Mouse (Mus musculus) cerebellum, adult 2 months (tissue): ENCODE measurements around the gene Fbxl5. TPM values are rescaled to one million over a fixed set of nuclear protein-coding genes. Genes with fewer than 3 reads are reported as not detected.

Experiments used
- DNase-seq, 2 experiments: peaks; one replicate each; pipeline ENCODE4 v3.0.0; 2021
- H3K27ac ChIP-seq: fragments of 200-500 bp; 2 replicates; pipeline ENCODE4 v1.5.1; 2012; ENCODE audit warnings: low read length, control low read depth, inconsistent platforms; ENCODE audit not compliant: insufficient read depth
- H3K27me3 ChIP-seq: fragments of 200-500 bp; 2 replicates; pipeline ENCODE4 v1.6.1; 2012; ENCODE audit warnings: inconsistent platforms, mild to moderate bottlenecking, low read length, moderate library complexity; ENCODE audit not compliant: control insufficient read depth, insufficient read depth
- H3K4me1 ChIP-seq: fragments of 200-500 bp; 2 replicates; pipeline ENCODE4 v1.6.1; 2011; ENCODE audit warnings: low read length; ENCODE audit not compliant: control insufficient read depth, insufficient read depth
- H3K4me3 ChIP-seq: fragments of 200-500 bp; replicated peaks from 2 replicates; pipeline ENCODE3; 2011; ENCODE audit warnings: mild to moderate bottlenecking, low read depth, low read length, control low read depth; ENCODE audit not compliant: insufficient read depth
- CTCF ChIP-seq: fragments of 200-500 bp; IDR thresholded peaks from 2 replicates; pipeline ENCODE4 v1.5.1; 2011; ENCODE audit warnings: low read depth, mild to moderate bottlenecking, control low read depth, low read length, moderate library complexity, borderline replicate concordance; ENCODE audit not compliant: insufficient read depth
- POLR2A ChIP-seq: fragments of 200-500 bp; IDR thresholded peaks from 2 replicates; pipeline ENCODE4 v1.6.1; 2011; ENCODE audit warnings: low read length, control low read depth, borderline replicate concordance; ENCODE audit not compliant: insufficient read depth
- WGBS: fragments of 180-500 bp; shearing (Covaris S2); methylation state at CpG from one replicate; pipeline ENCODE4 v1.1.7; 2018; 5-methylcytosine and 5-hydroxymethylcytosine counted together
- polyA plus RNA-seq: library from polyadenylated mRNA; depleted of rRNA; stranded (reverse); fragments of >200 nt; gene quantifications from 2 replicates; pipeline ENCODE4 v1.2.3, GENCODE M21; 2012

Fbxl5 gene
- polyA plus RNA-seq, 1 experiment, result 74.3 TPM

- H3K4me1 ChIP-seq, result no peaks in the 10 kb centered on the region
- TF ChIP-seq POLR2A (0 out of 2 replicates have a peak, but pooled peaks have one; percentile 16), CTCF (no peak)
- WGBS, result 6% methylated on average over 48 of the region's 48 CpGs
These were observed 13.4 kb downstream of the Fbxl5 start for GRCm38 (mm10) chr5:43807744-43808696.

GRCm38 (mm10) chr5:43806914-43807313 lies 14.5 kb downstream of the Fbxl5 start:
- no peak for TF ChIP-seq POLR2A
- no peak for TF ChIP-seq CTCF
- H3K27ac ChIP-seq, result no peak overlapping the region
- 73% methylated on average over 4 of the region's 4 CpGs for WGBS

More at GRCm38 (mm10) chr5:43807744-43808696, 13.4 kb downstream of the Fbxl5 start:
- H3K27me3 ChIP-seq, result no peaks in the 10 kb centered on the region
- no peak overlapping the region for H3K27ac ChIP-seq
- peak; percentile 69 to 71 for DNase-seq
- H3K4me3 ChIP-seq, result peak overlapping the region; percentile 58

GRCm38 (mm10) chr5:43806340-43806739 lies 15.1 kb downstream of the Fbxl5 start:
- Histone ChIP-seq H3K27ac (no peak overlapping the region), H3K27me3 (no peaks in the 10 kb centered on the region), H3K4me1 (no peaks in the 10 kb centered on the region), H3K4me3 (no peak overlapping the region)
- no peak for DNase-seq
- no peak for TF ChIP-seq CTCF
- TF ChIP-seq POLR2A, result no peak
- 93% methylated on average over 7 of the region's 7 CpGs for WGBS

More at GRCm38 (mm10) chr5:43806914-43807313, 14.5 kb downstream of the Fbxl5 start:
- DNase-seq, result no peak
- H3K4me1 ChIP-seq, result no peaks in the 10 kb centered on the region
- no peak overlapping the region for H3K4me3 ChIP-seq
- no peaks in the 10 kb centered on the region for H3K27me3 ChIP-seq

GRCm38 (mm10) chr5:43805401-43805800 lies 16.0 kb downstream of the Fbxl5 start:
- Histone ChIP-seq H3K27me3 (no peaks in the 10 kb centered on the region), H3K27ac (no peak overlapping the region), H3K4me3 (no peak overlapping the region), H3K4me1 (no peaks in the 10 kb centered on the region)
- no peak for DNase-seq
- 32% methylated on average over 2 of the region's 2 CpGs for WGBS
- TF ChIP-seq POLR2A, result no peak
- no peak for TF ChIP-seq CTCF

- Histone ChIP-seq H3K27ac (no peak overlapping the region), H3K4me3 (no peak overlapping the region), H3K27me3 (no peaks in the 10 kb centered on the region), H3K4me1 (no peaks in the 10 kb centered on the region)
- 86% methylated on average over 4 of the region's 4 CpGs for WGBS
- no peak for DNase-seq
- TF ChIP-seq POLR2A, result no peak
- TF ChIP-seq CTCF, result no peak
These were observed 19.6 kb downstream of the Fbxl5 start for GRCm38 (mm10) chr5:43801798-43802197.

GRCm38 (mm10) chr5:43801253-43801652 lies 20.2 kb downstream of the Fbxl5 start:
- no peak for DNase-seq
- Histone ChIP-seq H3K27me3 (no peaks in the 10 kb centered on the region), H3K27ac (no peak overlapping the region), H3K4me3 (no peak overlapping the region), H3K4me1 (no peaks in the 10 kb centered on the region)
- TF ChIP-seq CTCF (no peak), POLR2A (no peak)

GRCm38 (mm10) chr5:43800700-43801099 lies 20.7 kb downstream of the Fbxl5 start:
- Histone ChIP-seq H3K4me3 (no peak overlapping the region), H3K27me3 (no peaks in the 10 kb centered on the region), H3K4me1 (no peaks in the 10 kb centered on the region), H3K27ac (no peak overlapping the region)
- TF ChIP-seq CTCF (no peak), POLR2A (no peak)
- 88% methylated on average over 1 of the region's 1 CpGs for WGBS
- no peak for DNase-seq

GRCm38 (mm10) chr5:43799530-43799929 lies 21.9 kb downstream of the Fbxl5 start:
- Histone ChIP-seq H3K4me3 (no peak overlapping the region), H3K4me1 (no peaks in the 10 kb centered on the region), H3K27ac (no peak overlapping the region), H3K27me3 (no peaks in the 10 kb centered on the region)
- DNase-seq, result no peak
- WGBS, result 86% methylated on average over 5 of the region's 5 CpGs
- TF ChIP-seq POLR2A, result no peak
- TF ChIP-seq CTCF, result no peak
